26 mouse cellular contexts compared by ENCODE assay signal in genomic region chr4:152239974-152240373, GRCm38 (mm10). TPM values are rescaled to one million over a fixed set of nuclear protein-coding genes. Genes with fewer than 3 reads are reported as not detected.
"Had no signal": no experiment of that assay in that cellular context is flagged by ENCODE, and none has a peak within 500 bp of the region (broad histone marks: within the 10 kb centered on the region; RNA-seq: fewer than 3 reads in every experiment).

No protein-coding gene starts in this region.

- H3K9ac ChIP-seq: kidney, embryonic 15.5 days; liver, embryonic 14.5 days; midbrain, embryonic 13.5 days had no signal

- H3K4me3 ChIP-seq: kidney, embryonic 15.5 days; left cerebral cortex, adult 2 months; midbrain, embryonic 13.5 days; myocyte had no signal

- H3K4me1 ChIP-seq: kidney, embryonic 15.5 days; midbrain, embryonic 13.5 days had no signal

- DNase-seq: kidney, adult 11 months; kidney, adult 8-10 months; kidney, postnatal 10 days; kidney, postnatal 36 days; layer of hippocampus, postnatal 36 days; lung, adult 18-20 months; thymus, adult 2 months; thymus, postnatal 14 days; thymus, postnatal 4 days had no signal

- H3K9me3 ChIP-seq: kidney, embryonic 15.5 days; midbrain, embryonic 13.5 days had no signal

- ATAC-seq: midbrain, embryonic 13.5 days; midbrain, embryonic 16.5 days had no signal

- H3K4me2 ChIP-seq: kidney, embryonic 15.5 days; liver, embryonic 11.5 days; midbrain, embryonic 13.5 days had no signal

- H3K27ac ChIP-seq: kidney, embryonic 15.5 days; left cerebral cortex, adult 2 months; liver, embryonic 14.5 days; macrophage; midbrain, embryonic 13.5 days; stomach, postnatal 0 days had no signal

- H3K27me3 ChIP-seq: kidney, embryonic 15.5 days; midbrain, embryonic 13.5 days had no signal

RNA-seq across cellular contexts. Expression of gene Gpr153, which starts 34.1 kb away (rescaled TPM):
- polyA plus RNA-seq: macrophage had no signal

RNA-seq across cellular contexts. Expression of gene Hes3, which starts 51.5 kb away (rescaled TPM):
- total RNA-seq: layer of hippocampus, adult 8-10 months; layer of hippocampus, postnatal 10 days; layer of hippocampus, postnatal 36 days; left cerebral cortex, postnatal 10 days; megakaryocyte, adult 5-6 weeks; monocyte, adult 5-6 weeks had no signal
- polyA plus RNA-seq: kidney, embryonic 15.5 days; limb, embryonic 11.5 days; liver, embryonic 11.5 days; liver, embryonic 14.5 days; lung, embryonic 16.5 days; macrophage; small intestine, adult 2 months; stomach, postnatal 0 days had no signal
